Mouse (Mus musculus) MEL (cell line): ENCODE measurements around the gene Gm17606.

Experiments
- BHLHE40 ChIP-seq: IDR thresholded peaks from 2 replicates; pipeline ENCODE4 v1.6.1; 2012; ENCODE audit warnings: low read depth, mild to moderate bottlenecking, inconsistent platforms, low read length, improper control_type of control experiment, borderline replicate concordance
- CHD1 ChIP-seq: IDR thresholded peaks from 2 replicates; pipeline ENCODE4 v1.6.1; 2012; ENCODE audit warnings: low read depth, mild to moderate bottlenecking, inconsistent platforms, low read length, improper control_type of control experiment
- CTCF ChIP-seq, 3 experiments: IDR thresholded peaks in 2 of 3; conservative IDR thresholded peaks in 1 of 3; 2 replicates each; pipeline ENCODE4 v1.5.1; 2011 to 2012; ENCODE audit warnings: low read length in 3 of 3, low read depth in 2 of 3, mild to moderate bottlenecking in 2 of 3, improper control_type of control experiment in 1 of 3, inconsistent platforms in 1 of 3, mixed read lengths in 1 of 3, moderate library complexity in 1 of 3; ENCODE audit not compliant: control insufficient read depth in 1 of 3, insufficient read depth in 1 of 3, poor library complexity in 1 of 3, severe bottlenecking in 1 of 3
- GABPA ChIP-seq: IDR thresholded peaks from 2 replicates; pipeline ENCODE4 v1.6.1; 2012; ENCODE audit warnings: low read depth, mild to moderate bottlenecking, inconsistent platforms, low read length, improper control_type of control experiment, moderate library complexity
- HCFC1 ChIP-seq: IDR thresholded peaks from 2 replicates; pipeline ENCODE4 v1.6.1; 2012; ENCODE audit warnings: low read depth, mild to moderate bottlenecking, inconsistent platforms, low read length, improper control_type of control experiment, moderate library complexity
- MAX ChIP-seq: IDR thresholded peaks from 2 replicates; pipeline ENCODE4 v1.6.1; 2011; ENCODE audit warnings: low read length, improper control_type of control experiment
- NRF1 ChIP-seq: IDR thresholded peaks from 2 replicates; pipeline ENCODE4 v1.6.1; 2014; ENCODE audit warnings: low read depth, mild to moderate bottlenecking, inconsistent platforms, low read length, improper control_type of control experiment, moderate library complexity; ENCODE audit not compliant: poor library complexity, insufficient read depth, severe bottlenecking
- POLR2A ChIP-seq, 2 experiments: IDR thresholded peaks; 2 replicates each; pipeline ENCODE4 v1.6.1; 2011 to 2012; ENCODE audit warnings: low read length in 2 of 2, mild to moderate bottlenecking in 2 of 2, control low read depth in 1 of 2, improper control_type of control experiment in 1 of 2, low read depth in 1 of 2, moderate library complexity in 1 of 2; ENCODE audit not compliant: control insufficient read depth in 1 of 2, insufficient read depth in 1 of 2, poor library complexity in 1 of 2
- POLR2AphosphoS2 ChIP-seq: IDR thresholded peaks from 2 replicates; pipeline ENCODE4 v1.6.1; 2011; ENCODE audit warnings: low read length, improper control_type of control experiment

GRCm38 (mm10) chr14:54696752-54697151, 56.0 kb downstream of the Gm17606 start:
- TF ChIP-seq GABPA: no peak
- TF ChIP-seq POLR2AphosphoS2: no peak
- no peak for TF ChIP-seq POLR2A (IDR thresholded peaks at IDR 0.05; ENCODE audit: control insufficient read depth in 1 of 2, insufficient read depth in 1 of 2, low read depth in 1 of 2, low read length in 2 of 2, poor library complexity in 1 of 2)
- no peak for TF ChIP-seq MAX
- no peak for TF ChIP-seq NRF1
- TF ChIP-seq HCFC1: no peak
- no peak for TF ChIP-seq CTCF (IDR thresholded peaks at IDR 0.05 in 2 of 3, conservative IDR thresholded peaks at IDR 0.05 in 1 of 3; ENCODE audit: control insufficient read depth in 1 of 3, insufficient read depth in 1 of 3, low read depth in 2 of 3, low read length in 3 of 3, poor library complexity in 1 of 3, severe bottlenecking in 1 of 3)
- TF ChIP-seq BHLHE40: no peak
- no peak for TF ChIP-seq CHD1
